Mouse (Mus musculus) embryonic facial prominence, embryonic 15.5 days (tissue): Measurements from ENCODE around the gene Smarca4. TPM values are rescaled to one million over a fixed set of nuclear protein-coding genes. Genes with fewer than 3 reads are reported as not detected.

Experiments
- ATAC-seq: fragments of 200-750 bp; cut with Nextera tagmentation; 2 replicates; pipeline ENCODE4 v1.8.0; 2017; ENCODE audit warnings: low read depth, moderate TSS enrichment; ENCODE audit not compliant: insufficient number of reproducible peaks, low FRiP score, low TSS enrichment
- H3K27ac ChIP-seq: fragments of 300-500 bp; sonication (generic); replicated peaks from 2 replicates; pipeline ENCODE4 v1.5.1; 2015; ENCODE audit warnings: mild to moderate bottlenecking, inconsistent platforms
- H3K27me3 ChIP-seq: fragments of 300-500 bp; sonication (generic); 2 replicates; pipeline ENCODE4 v1.6.1; 2015; ENCODE audit warnings: inconsistent platforms
- H3K36me3 ChIP-seq: fragments of 300-500 bp; sonication (generic); 2 replicates; pipeline ENCODE4 v1.6.1; 2015; ENCODE audit warnings: mild to moderate bottlenecking, inconsistent platforms
- H3K4me1 ChIP-seq: fragments of 300-500 bp; sonication (generic); 2 replicates; pipeline ENCODE4 v1.6.1; 2015; ENCODE audit warnings: inconsistent platforms
- H3K4me2 ChIP-seq: fragments of 300-500 bp; sonication (generic); replicated peaks from 2 replicates; pipeline ENCODE4 v1.6.1; 2015; ENCODE audit warnings: mild to moderate bottlenecking, inconsistent platforms
- H3K4me3 ChIP-seq: fragments of 300-500 bp; sonication (generic); replicated peaks from 2 replicates; pipeline ENCODE4 v1.5.1; 2015; ENCODE audit warnings: mild to moderate bottlenecking, inconsistent platforms
- H3K9ac ChIP-seq: fragments of 300-500 bp; sonication (generic); 2 replicates; pipeline ENCODE4 v1.6.1; 2015; ENCODE audit warnings: inconsistent platforms
- H3K9me3 ChIP-seq: fragments of 300-500 bp; sonication (generic); replicated peaks from 2 replicates; pipeline ENCODE4 v1.6.1; 2016; ENCODE audit warnings: inconsistent platforms
- WGBS: fragments of 180-500 bp; shearing (Covaris S2); methylation state at CpG from one replicate; pipeline ENCODE4 v1.1.7; 2015; 5-methylcytosine and 5-hydroxymethylcytosine counted together
- polyA plus RNA-seq: library from polyadenylated mRNA; unstranded; fragments of >200 nt; fragmentation: Nextera tagmentation; extraction: Ambion mirVana; gene quantifications from 2 replicates; pipeline ENCODE4 v1.2.1, GENCODE M21; 2015

Gene Smarca4
- polyA plus RNA-seq, 1 experiment from 2014 or later = 78.5 TPM

DNA sequence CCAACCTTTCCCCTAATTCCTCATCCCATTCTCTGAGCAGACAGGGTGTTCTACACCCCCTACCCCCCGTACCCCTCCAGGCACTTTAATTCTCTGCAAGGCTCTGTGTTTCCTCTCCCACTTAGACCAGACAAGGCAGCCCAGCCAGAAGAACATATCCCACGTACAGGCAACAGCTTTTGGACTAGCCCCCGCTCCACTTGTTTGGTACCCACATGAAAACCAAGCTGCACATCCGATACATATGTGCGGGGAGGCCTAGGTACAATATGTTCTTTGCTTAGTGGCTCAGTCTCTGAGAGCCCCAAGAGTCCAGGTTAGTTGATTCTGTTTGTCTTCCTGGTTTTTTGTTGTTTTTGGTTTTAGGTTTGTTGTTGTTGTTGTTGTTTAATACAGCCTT is 46.1 kb downstream of the Smarca4 start:
- WGBS = 93% methylated on average over 5 of the region's 5 CpGs
- no peak overlapping the region for H3K27ac ChIP-seq
- H3K9ac ChIP-seq = no peak overlapping the region
- H3K4me2 ChIP-seq = no peak overlapping the region
- H3K4me1 ChIP-seq = no peaks in the 10 kb centered on the region
- H3K27me3 ChIP-seq = no peaks in the 10 kb centered on the region
- H3K4me3 ChIP-seq = no peak overlapping the region
- ATAC-seq = no peak
- peaks cover 95% of the 10 kb centered on the region for H3K36me3 ChIP-seq
- H3K9me3 ChIP-seq = no peaks in the 10 kb centered on the region

DNA sequence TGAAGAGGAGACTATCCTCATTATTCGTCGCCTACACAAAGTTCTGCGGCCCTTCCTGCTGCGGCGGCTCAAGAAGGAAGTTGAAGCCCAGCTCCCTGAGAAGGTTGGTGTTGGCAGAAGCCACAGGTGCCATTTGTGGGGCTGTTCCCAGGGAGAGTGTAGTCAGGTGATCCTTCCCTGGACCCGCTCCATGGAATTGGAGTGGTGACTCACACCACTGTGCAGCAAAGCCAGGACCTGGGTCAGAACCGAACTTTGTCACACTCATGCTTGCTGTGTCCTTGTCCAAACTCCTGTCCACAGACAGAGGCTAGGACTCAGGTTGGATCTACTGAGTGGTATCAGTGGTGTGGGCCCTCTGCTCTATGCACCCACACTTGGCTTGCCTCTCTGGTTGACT is 53.0 kb downstream of the Smarca4 start:
- H3K4me3 ChIP-seq = no peak overlapping the region
- no peaks in the 10 kb centered on the region for H3K27me3 ChIP-seq
- H3K36me3 ChIP-seq = peaks cover 100% of the 10 kb centered on the region
- ATAC-seq = 0 out of 2 replicates have a peak, but pooled peaks have one; percentile 13
- 94% methylated on average over 7 of the region's 7 CpGs for WGBS
- no peaks in the 10 kb centered on the region for H3K4me1 ChIP-seq
- H3K9ac ChIP-seq = no peak overlapping the region
- H3K9me3 ChIP-seq = no peaks in the 10 kb centered on the region
- no peak overlapping the region for H3K4me2 ChIP-seq
- no peak overlapping the region for H3K27ac ChIP-seq

DNA sequence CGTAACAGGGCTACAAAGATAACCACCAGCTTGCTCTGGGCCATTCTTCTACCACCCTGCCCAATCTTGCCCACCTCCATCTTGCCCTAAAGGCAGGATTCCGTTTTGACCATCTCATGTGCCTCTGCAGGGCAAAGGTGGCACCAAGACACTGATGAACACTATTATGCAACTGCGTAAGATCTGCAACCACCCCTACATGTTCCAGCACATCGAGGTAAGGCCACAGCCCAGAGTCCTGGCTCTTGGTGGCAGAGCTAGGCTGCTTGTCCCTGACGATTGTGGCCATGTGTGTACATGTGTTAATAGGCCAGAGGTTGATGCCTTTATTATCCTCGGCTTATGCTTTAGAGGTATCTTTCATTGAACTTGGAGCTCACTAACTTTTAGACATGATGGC is 54.4 kb downstream of the Smarca4 start:
- no peak overlapping the region for H3K9ac ChIP-seq
- H3K27me3 ChIP-seq = no peaks in the 10 kb centered on the region
- ATAC-seq = no peak
- no peaks in the 10 kb centered on the region for H3K4me1 ChIP-seq
- H3K36me3 ChIP-seq = peaks cover 100% of the 10 kb centered on the region
- 88% methylated on average over 6 of the region's 6 CpGs for WGBS
- H3K4me3 ChIP-seq = no peak overlapping the region
- H3K4me2 ChIP-seq = no peak overlapping the region
- H3K27ac ChIP-seq = no peak overlapping the region
- no peaks in the 10 kb centered on the region for H3K9me3 ChIP-seq

DNA sequence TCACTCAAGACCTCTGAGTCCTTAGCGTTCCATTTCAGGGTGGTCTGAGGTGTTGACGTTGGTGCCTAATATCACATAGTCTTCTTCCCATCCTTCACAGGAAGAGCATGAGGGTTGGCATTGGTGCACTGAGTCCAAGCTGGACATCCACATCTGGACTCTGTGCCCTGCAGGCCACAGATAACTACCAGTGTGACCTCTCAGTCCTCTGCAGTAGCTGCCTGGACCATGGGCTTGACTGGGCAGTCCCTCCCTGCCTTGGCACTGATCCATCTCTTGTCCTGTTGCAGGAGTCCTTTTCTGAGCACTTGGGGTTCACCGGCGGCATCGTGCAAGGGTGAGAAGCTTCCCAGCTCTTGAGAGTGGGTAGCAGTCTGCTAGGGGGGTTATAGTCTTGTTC is 55.8 kb downstream of the Smarca4 start:
- WGBS = 91% methylated on average over 5 of the region's 5 CpGs
- H3K9ac ChIP-seq = no peak overlapping the region
- no peak overlapping the region for H3K27ac ChIP-seq
- H3K4me3 ChIP-seq = no peak overlapping the region
- no peaks in the 10 kb centered on the region for H3K27me3 ChIP-seq
- no peaks in the 10 kb centered on the region for H3K4me1 ChIP-seq
- no peaks in the 10 kb centered on the region for H3K9me3 ChIP-seq
- ATAC-seq = no peak
- H3K4me2 ChIP-seq = no peak overlapping the region
- peaks cover 100% of the 10 kb centered on the region for H3K36me3 ChIP-seq

GRCm38 (mm10) chr9:21677706-21678105 is 61.7 kb downstream of the Smarca4 start:
- no peaks in the 10 kb centered on the region for H3K4me1 ChIP-seq
- H3K27ac ChIP-seq = no peak overlapping the region
- H3K36me3 ChIP-seq = peaks cover 94% of the 10 kb centered on the region
- no peaks in the 10 kb centered on the region for H3K27me3 ChIP-seq
- H3K9ac ChIP-seq = no peak overlapping the region
- no peak overlapping the region for H3K4me2 ChIP-seq
- no peak overlapping the region for H3K4me3 ChIP-seq
- 95% methylated on average over 17 of the region's 17 CpGs for WGBS
- ATAC-seq = no peak
- no peaks in the 10 kb centered on the region for H3K9me3 ChIP-seq

DNA sequence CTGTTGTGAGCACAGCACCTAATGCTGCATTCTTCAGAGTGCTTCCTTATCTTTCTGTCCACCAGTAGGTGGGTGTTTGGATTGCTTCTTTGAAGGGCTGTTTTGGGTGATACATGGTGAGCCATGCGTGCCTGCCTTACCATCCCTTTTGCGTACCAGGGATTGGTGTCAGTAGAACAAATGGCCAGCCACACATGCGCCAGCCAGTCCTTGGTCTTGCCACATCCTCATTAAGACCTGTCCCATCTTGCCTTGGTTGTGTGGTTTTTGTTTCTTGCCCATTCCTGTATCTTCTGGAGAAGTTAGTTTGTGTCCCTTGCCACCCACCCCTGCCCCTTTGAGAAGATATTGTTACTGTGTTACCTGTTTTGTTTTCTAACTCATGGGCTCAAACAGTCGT is 64.5 kb downstream of the Smarca4 start:
- Histone ChIP-seq H3K27ac (no peak overlapping the region), H3K36me3 (peaks cover 93% of the 10 kb centered on the region), H3K27me3 (no peaks in the 10 kb centered on the region), H3K4me3 (no peak overlapping the region), H3K9me3 (no peaks in the 10 kb centered on the region), H3K4me1 (no peaks in the 10 kb centered on the region), H3K9ac (no peak overlapping the region), H3K4me2 (no peak overlapping the region)
- no peak for ATAC-seq
- WGBS = 88% methylated on average over 4 of the region's 4 CpGs

- H3K4me3 ChIP-seq = no peak overlapping the region
- WGBS = 84% methylated on average over 4 of the region's 4 CpGs
- no peak overlapping the region for H3K4me2 ChIP-seq
- no peaks in the 10 kb centered on the region for H3K27me3 ChIP-seq
- no peak for ATAC-seq
- H3K9ac ChIP-seq = no peak overlapping the region
- no peak overlapping the region for H3K27ac ChIP-seq
- peaks cover 93% of the 10 kb centered on the region for H3K36me3 ChIP-seq
- H3K9me3 ChIP-seq = no peaks in the 10 kb centered on the region
- no peaks in the 10 kb centered on the region for H3K4me1 ChIP-seq
Measured at GRCm38 (mm10) chr9:21682827-21683226, 66.9 kb downstream of the Smarca4 start.

GRCm38 (mm10) chr9:21683897-21684296 is 67.9 kb downstream of the Smarca4 start:
- no peak for ATAC-seq

DNA sequence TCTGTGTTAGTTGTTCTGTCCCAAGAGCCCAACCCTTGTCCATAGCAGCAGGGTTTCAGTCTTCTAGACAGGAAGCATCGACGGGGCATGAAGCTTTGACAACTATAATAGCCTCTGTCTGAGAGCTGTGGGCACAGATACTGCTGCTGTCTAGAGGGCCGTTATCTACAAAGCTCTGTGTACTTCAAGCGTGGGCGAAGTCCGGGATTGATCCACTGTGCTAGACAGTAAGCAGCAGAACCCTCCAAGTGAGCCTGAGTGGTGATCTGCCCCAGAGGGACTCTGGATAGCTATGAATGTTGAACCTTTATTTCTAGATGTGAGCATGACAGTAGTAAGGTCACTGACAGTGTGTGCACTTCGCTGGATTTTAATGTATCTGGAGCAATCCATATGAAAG is 72.6 kb downstream of the Smarca4 start:
- H3K36me3 ChIP-seq = peaks cover 93% of the 10 kb centered on the region
- 93% methylated on average over 7 of the region's 7 CpGs for WGBS
- no peak for ATAC-seq
- no peak overlapping the region for H3K4me2 ChIP-seq
- no peaks in the 10 kb centered on the region for H3K4me1 ChIP-seq
- no peak overlapping the region for H3K9ac ChIP-seq
- no peak overlapping the region for H3K4me3 ChIP-seq
- no peaks in the 10 kb centered on the region for H3K9me3 ChIP-seq
- no peak overlapping the region for H3K27ac ChIP-seq
- H3K27me3 ChIP-seq = no peaks in the 10 kb centered on the region

More at GRCm38 (mm10) chr9:21683897-21684296, 67.9 kb downstream of the Smarca4 start:
- no peaks in the 10 kb centered on the region for H3K27me3 ChIP-seq
- no peak overlapping the region for H3K4me2 ChIP-seq
- peaks cover 93% of the 10 kb centered on the region for H3K36me3 ChIP-seq
- H3K27ac ChIP-seq = no peak overlapping the region
- H3K9me3 ChIP-seq = no peaks in the 10 kb centered on the region
- H3K4me3 ChIP-seq = no peak overlapping the region
- no peaks in the 10 kb centered on the region for H3K4me1 ChIP-seq
- H3K9ac ChIP-seq = no peak overlapping the region
- WGBS = 72% methylated on average over 3 of the region's 3 CpGs

- no peak overlapping the region for H3K4me2 ChIP-seq
- no peaks in the 10 kb centered on the region for H3K4me1 ChIP-seq
- H3K27ac ChIP-seq = no peak overlapping the region
- no peaks in the 10 kb centered on the region for H3K9me3 ChIP-seq
- H3K36me3 ChIP-seq = peaks cover 90% of the 10 kb centered on the region
- H3K9ac ChIP-seq = no peak overlapping the region
- H3K27me3 ChIP-seq = no peaks in the 10 kb centered on the region
- H3K4me3 ChIP-seq = no peak overlapping the region
- WGBS = 91% methylated on average over 3 of the region's 3 CpGs
- ATAC-seq = no peak
Measured at GRCm38 (mm10) chr9:21690031-21690430, 74.1 kb downstream of the Smarca4 start.

GRCm38 (mm10) chr9:21691862-21692261 is 75.9 kb downstream of the Smarca4 start:
- Histone ChIP-seq H3K4me2 (no peak overlapping the region), H3K27me3 (no peaks in the 10 kb centered on the region), H3K27ac (no peak overlapping the region), H3K9ac (no peak overlapping the region), H3K4me1 (no peaks in the 10 kb centered on the region), H3K36me3 (peaks cover 81% of the 10 kb centered on the region), H3K4me3 (no peak overlapping the region), H3K9me3 (no peaks in the 10 kb centered on the region)
- 48% methylated on average over 2 of the region's 2 CpGs for WGBS
- ATAC-seq = no peak

GRCm38 (mm10) chr9:21692491-21692890 is 76.5 kb downstream of the Smarca4 start:
- H3K9me3 ChIP-seq = no peaks in the 10 kb centered on the region
- no peak overlapping the region for H3K9ac ChIP-seq
- 95% methylated on average over 4 of the region's 4 CpGs for WGBS
- H3K27me3 ChIP-seq = no peaks in the 10 kb centered on the region
- peaks cover 81% of the 10 kb centered on the region for H3K36me3 ChIP-seq
- no peak overlapping the region for H3K27ac ChIP-seq
- ATAC-seq = no peak
- H3K4me1 ChIP-seq = no peaks in the 10 kb centered on the region
- H3K4me2 ChIP-seq = no peak overlapping the region
- H3K4me3 ChIP-seq = no peak overlapping the region
